Mouse (Mus musculus): Measurements from ENCODE around the gene Tex50. TPM values are rescaled to one million over a fixed set of nuclear protein-coding genes. Genes with fewer than 3 reads are reported as not detected.

The Tex50 gene
- polyA plus RNA-seq, 1 experiment from 2014 or later: 0.47 TPM

DNA sequence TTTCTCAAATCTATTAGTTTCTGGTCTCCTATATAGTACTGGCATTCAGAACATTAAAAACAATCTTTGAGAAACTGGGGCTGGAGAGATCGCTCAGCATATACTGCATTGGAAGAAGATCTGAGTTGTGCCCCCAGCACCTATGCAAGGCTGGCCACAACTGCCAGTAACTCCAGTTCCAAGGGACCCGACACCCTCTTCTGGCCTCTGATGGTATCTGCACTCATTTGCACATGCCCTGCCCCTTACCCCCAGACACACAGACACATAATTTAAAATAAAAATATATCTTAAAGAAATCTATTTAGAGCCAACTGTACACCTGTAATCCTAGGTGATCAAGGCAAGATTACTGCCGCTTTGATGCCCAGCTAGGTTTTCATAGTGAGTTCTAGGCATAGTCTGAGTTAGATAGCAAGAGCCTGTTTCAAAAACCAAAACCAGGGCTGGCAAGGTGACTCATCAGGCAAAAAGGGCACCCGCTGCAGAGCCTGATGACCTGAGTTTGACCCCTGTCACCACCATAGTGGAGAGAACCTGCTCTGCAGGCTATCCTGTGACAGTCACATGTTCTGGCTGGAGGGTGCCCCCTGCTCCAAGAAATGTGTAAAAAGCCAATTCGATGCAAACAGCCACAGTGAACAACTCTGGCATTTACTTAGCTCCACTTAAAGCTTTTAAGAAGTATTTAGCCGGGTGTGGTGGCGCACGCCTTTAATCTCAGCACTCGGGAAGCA, 18.9 kb downstream of the Tex50 start:
- WGBS: 85% methylated on average over 9 of the region's 9 CpGs
- no peak overlapping the region for H3K27ac ChIP-seq (replicated peaks; ENCODE audit: low read depth, low read length)
- DNase-seq: no peak
- H3K4me2 ChIP-seq (ENCODE audit: low read length): no peak overlapping the region
- no peak overlapping the region for H3K4me3 ChIP-seq (replicated peaks; ENCODE audit: low read depth, low read length)
- ATAC-seq (ENCODE audit: low FRiP score, low TSS enrichment): no peak
- H3K27me3 ChIP-seq (ENCODE audit: control insufficient read depth, insufficient read depth, low read length): no peaks in the 10 kb centered on the region
- no peaks in the 10 kb centered on the region for H3K9me3 ChIP-seq (ENCODE audit: control insufficient read depth, low read length)
- no peaks in the 10 kb centered on the region; the same call in 1 of the 2 replicates for H3K4me1 ChIP-seq (ENCODE audit: control insufficient read depth, insufficient read depth, low read length)
- H3K9ac ChIP-seq (replicated peaks; ENCODE audit: low read length): no peak overlapping the region
- no peaks in the 10 kb centered on the region for H3K36me3 ChIP-seq (ENCODE audit: control insufficient read depth, insufficient read depth, low read length)

GRCm38 (mm10) chr1:161139496-161139895, 19.6 kb downstream of the Tex50 start:
- Histone ChIP-seq H3K9me3 (ENCODE audit: control insufficient read depth, low read length) (no peaks in the 10 kb centered on the region), H3K36me3 (ENCODE audit: control insufficient read depth, insufficient read depth, low read length) (no peaks in the 10 kb centered on the region), H3K4me3 (replicated peaks; ENCODE audit: low read depth, low read length) (no peak overlapping the region), H3K4me2 (ENCODE audit: low read length) (no peak overlapping the region), H3K27me3 (ENCODE audit: control insufficient read depth, insufficient read depth, low read length) (no peaks in the 10 kb centered on the region), H3K27ac (replicated peaks; ENCODE audit: low read depth, low read length) (no peak overlapping the region), H3K9ac (replicated peaks; ENCODE audit: low read length) (no peak overlapping the region), H3K4me1 (ENCODE audit: control insufficient read depth, insufficient read depth, low read length) (no peaks in the 10 kb centered on the region; the same call in 1 of the 2 replicates)
- whole genome bisulfite sequencing: 90% methylated on average over 2 of the region's 2 CpGs
- no peak for DNase-seq
- ATAC-seq (ENCODE audit: low FRiP score, low TSS enrichment): no peak

DNA sequence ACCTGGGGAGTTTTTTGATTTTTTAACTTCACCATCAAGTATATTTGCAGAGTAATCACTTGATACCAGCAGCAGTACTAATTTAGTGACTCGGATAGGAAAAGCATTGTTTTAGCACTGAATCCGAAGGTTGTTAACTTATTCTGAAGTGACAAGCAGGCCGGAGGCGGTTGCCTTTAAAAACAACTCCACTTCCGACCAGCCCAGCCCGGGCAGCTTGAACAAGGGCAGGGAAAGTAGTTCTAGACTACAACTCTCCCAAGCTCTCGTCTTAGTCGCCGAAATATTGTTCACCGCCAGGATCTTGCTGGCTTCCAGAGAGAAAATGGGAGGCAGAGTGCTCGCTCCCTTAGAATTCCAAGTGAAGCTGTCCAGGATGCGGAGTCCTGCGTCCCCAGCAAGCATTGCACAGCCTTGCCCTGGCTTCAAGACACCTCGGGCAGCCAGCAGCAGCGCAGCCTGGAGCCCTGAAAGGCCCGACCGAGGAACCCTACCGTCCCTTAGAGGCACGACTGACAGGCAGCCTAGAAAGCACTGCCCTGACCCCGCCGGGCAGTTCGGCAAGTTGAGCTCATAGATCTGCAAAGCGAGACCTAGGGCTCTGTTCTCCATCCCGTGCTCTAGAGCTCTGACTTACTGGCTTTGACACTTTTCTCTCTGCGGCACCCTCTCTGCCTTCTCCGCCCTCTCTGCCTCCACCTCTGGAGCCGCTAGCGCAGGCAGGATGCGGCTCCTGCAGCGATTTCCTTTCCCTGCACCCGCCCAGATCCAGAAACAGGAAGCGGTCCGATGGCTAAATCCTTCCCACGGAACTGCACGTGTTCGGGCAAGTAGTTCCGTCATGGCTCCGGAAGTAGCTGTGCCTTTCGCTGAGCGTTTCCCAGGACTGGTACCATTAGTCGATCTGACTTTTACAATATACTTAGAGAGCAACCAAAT, 28.1 kb downstream of the Tex50 start, which contains the start of gene Klhl20:
Gene Klhl20, minus strand, starts transcription at position 786 of the 939 bp plus-strand sequence.
- Histone ChIP-seq H3K4me1 (ENCODE audit: control insufficient read depth, insufficient read depth, low read length) (peaks cover 10% of the 10 kb centered on the region; the same call in 1 of the 2 replicates), H3K36me3 (ENCODE audit: control insufficient read depth, insufficient read depth, low read length) (0 out of 2 replicates have a peak, but pooled peaks cover 5% of the 10 kb centered on the region), H3K27ac (replicated peaks; ENCODE audit: low read depth, low read length) (peak within 1 kb of the TSS; percentile 78), H3K4me2 (ENCODE audit: low read length) (peak within 1 kb of the TSS; percentile 85), H3K4me3 (replicated peaks; ENCODE audit: low read depth, low read length) (peak within 1 kb of the TSS; percentile 90), H3K27me3 (ENCODE audit: control insufficient read depth, insufficient read depth, low read length) (no peaks in the 10 kb centered on the region), H3K9me3 (ENCODE audit: control insufficient read depth, low read length) (no peaks in the 10 kb centered on the region), H3K9ac (replicated peaks; ENCODE audit: low read length) (peak within 1 kb of the TSS; percentile 89)
- WGBS: 2% methylated on average over 41 of the region's 41 CpGs
- peak; percentile 95 for ATAC-seq (ENCODE audit: low FRiP score, low TSS enrichment)
- peak; percentile 97 for DNase-seq

DNA sequence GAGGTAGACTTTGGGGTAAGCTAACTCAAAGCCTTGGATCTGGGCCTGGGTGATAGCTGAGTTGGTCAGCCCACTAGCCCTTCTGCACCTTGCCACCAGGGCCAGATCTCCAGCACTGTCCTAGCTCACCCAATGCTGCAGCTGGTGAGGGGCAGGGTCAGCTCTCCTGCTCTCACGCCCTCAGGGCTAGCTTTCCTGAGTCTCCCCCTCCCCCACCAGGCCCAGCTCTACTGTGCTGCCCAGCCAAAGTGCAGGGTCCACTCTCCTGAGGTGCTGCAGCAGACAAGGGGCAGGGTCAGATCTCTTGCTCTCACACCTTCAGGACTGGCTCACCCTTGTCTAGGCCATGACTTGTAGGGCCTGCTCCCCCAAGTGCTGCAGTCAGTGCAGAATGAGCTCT, 32.7 kb downstream of the Tex50 start:
- no peaks in the 10 kb centered on the region for H3K27me3 ChIP-seq (ENCODE audit: control insufficient read depth, insufficient read depth, low read length)
- ATAC-seq (ENCODE audit: low FRiP score, low TSS enrichment) (no peak), DNase-seq (no peak)
- no peak overlapping the region for H3K27ac ChIP-seq (replicated peaks; ENCODE audit: low read depth, low read length)
- H3K4me1 ChIP-seq (ENCODE audit: control insufficient read depth, insufficient read depth, low read length): peaks cover 10% of the 10 kb centered on the region; the same call in 1 of the 2 replicates
- 89% methylated on average over 1 of the region's 1 CpGs for WGBS
- no peak overlapping the region for H3K4me2 ChIP-seq (ENCODE audit: low read length)
- no peak overlapping the region for H3K9ac ChIP-seq (replicated peaks; ENCODE audit: low read length)
- H3K4me3 ChIP-seq (replicated peaks; ENCODE audit: low read depth, low read length): no peak overlapping the region
- no peaks in the 10 kb centered on the region for H3K9me3 ChIP-seq (ENCODE audit: control insufficient read depth, low read length)
- 0 out of 2 replicates have a peak, but pooled peaks cover 5% of the 10 kb centered on the region for H3K36me3 ChIP-seq (ENCODE audit: control insufficient read depth, insufficient read depth, low read length)

- H3K27me3 ChIP-seq (ENCODE audit: control insufficient read depth, insufficient read depth, low read length): no peaks in the 10 kb centered on the region
- WGBS: 91% methylated on average over 10 of the region's 10 CpGs
- peaks cover 6% of the 10 kb centered on the region; the same call in 1 of the 2 replicates for H3K36me3 ChIP-seq (ENCODE audit: control insufficient read depth, insufficient read depth, low read length)
- DNase-seq: no peak
- no peaks in the 10 kb centered on the region for H3K4me1 ChIP-seq (ENCODE audit: control insufficient read depth, insufficient read depth, low read length)
- H3K9ac ChIP-seq (replicated peaks; ENCODE audit: low read length): no peak overlapping the region
- no peak overlapping the region for H3K27ac ChIP-seq (replicated peaks; ENCODE audit: low read depth, low read length)
- ATAC-seq (ENCODE audit: low FRiP score, low TSS enrichment): no peak
- no peak overlapping the region for H3K4me2 ChIP-seq (ENCODE audit: low read length)
- H3K9me3 ChIP-seq (ENCODE audit: control insufficient read depth, low read length): no peaks in the 10 kb centered on the region
- no peak overlapping the region for H3K4me3 ChIP-seq (replicated peaks; ENCODE audit: low read depth, low read length)
These were observed 36.3 kb downstream of the Tex50 start for GRCm38 (mm10) chr1:161122661-161123418.

- Histone ChIP-seq H3K4me2 (ENCODE audit: low read length) (no peak overlapping the region), H3K36me3 (ENCODE audit: control insufficient read depth, insufficient read depth, low read length) (no peaks in the 10 kb centered on the region; the same call in 1 of the 2 replicates), H3K4me3 (replicated peaks; ENCODE audit: low read depth, low read length) (no peak overlapping the region), H3K4me1 (ENCODE audit: control insufficient read depth, insufficient read depth, low read length) (no peaks in the 10 kb centered on the region), H3K27ac (replicated peaks; ENCODE audit: low read depth, low read length) (no peak overlapping the region), H3K9ac (replicated peaks; ENCODE audit: low read length) (no peak overlapping the region), H3K9me3 (ENCODE audit: control insufficient read depth, low read length) (no peaks in the 10 kb centered on the region), H3K27me3 (ENCODE audit: control insufficient read depth, insufficient read depth, low read length) (no peaks in the 10 kb centered on the region)
- ATAC-seq (ENCODE audit: low FRiP score, low TSS enrichment): no peak
- DNase-seq: no peak
These were observed 44.5 kb downstream of the Tex50 start for GRCm38 (mm10) chr1:161114591-161114990.

- Histone ChIP-seq H3K4me3 (replicated peaks; ENCODE audit: low read depth, low read length) (no peak overlapping the region), H3K36me3 (ENCODE audit: control insufficient read depth, insufficient read depth, low read length) (peaks cover 25% of the 10 kb centered on the region), H3K4me1 (ENCODE audit: control insufficient read depth, insufficient read depth, low read length) (no peaks in the 10 kb centered on the region), H3K27me3 (ENCODE audit: control insufficient read depth, insufficient read depth, low read length) (no peaks in the 10 kb centered on the region), H3K4me2 (ENCODE audit: low read length) (no peak overlapping the region), H3K27ac (replicated peaks; ENCODE audit: low read depth, low read length) (no peak overlapping the region), H3K9me3 (ENCODE audit: control insufficient read depth, low read length) (no peaks in the 10 kb centered on the region), H3K9ac (replicated peaks; ENCODE audit: low read length) (no peak overlapping the region)
- DNase-seq (no peak), ATAC-seq (ENCODE audit: low FRiP score, low TSS enrichment) (no peak)
- 91% methylated on average over 8 of the region's 8 CpGs for WGBS
These were observed 49.9 kb downstream of the Tex50 start for GRCm38 (mm10) chr1:161109216-161109615.
